Mouse (Mus musculus): ENCODE data around the gene Bcap31. TPM values are rescaled to one million over a fixed set of nuclear protein-coding genes. Genes with fewer than 3 reads are reported as not detected.
A peak's percentile ranks its signal among the peaks of the same experiment; 100 is the strongest.
"Not testable (repeated sequence)": the region's sequence is repeated elsewhere in the genome, so short reads cannot be mapped to it uniquely, and the experiment has no call there.

Bcap31 gene
- polyA plus RNA-seq (2014; fragmentation: Nextera tagmentation; extraction: Ambion mirVana): 235 and 244 TPM in 2 replicates

DNA sequence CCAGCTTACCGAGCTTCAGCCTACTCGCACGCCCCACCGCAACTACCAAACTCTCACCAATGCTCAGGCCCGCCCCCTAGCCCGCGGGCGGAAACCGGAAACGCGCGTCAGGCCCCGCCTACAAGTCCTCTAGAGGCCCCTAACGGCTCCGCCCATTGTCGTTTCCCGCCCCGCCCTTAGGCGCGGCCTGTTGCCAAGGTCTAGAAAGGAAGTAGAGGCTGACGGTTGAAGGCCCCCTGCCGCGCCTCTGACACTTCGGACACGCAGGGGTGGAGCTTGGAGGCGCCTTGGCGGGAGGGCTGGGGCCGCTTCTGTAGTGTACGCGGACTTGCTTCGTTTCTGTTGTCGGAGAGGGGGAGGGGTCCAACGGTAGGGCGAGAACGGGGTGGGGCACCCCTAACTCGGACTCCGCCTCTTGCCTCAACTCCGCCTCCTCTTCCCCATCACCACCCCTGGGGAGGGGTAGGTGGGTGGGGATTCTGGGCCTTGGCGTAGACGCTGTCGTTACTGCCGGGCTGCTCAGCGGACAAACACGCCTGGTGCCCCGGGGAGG is at the start of gene Bcap31, which contains the start of gene Abcd1:
Bcap31 (minus strand) TSS at position 67 of the 553 bp plus-strand sequence.
Abcd1 (plus strand) TSS at position 489 of the 553 bp plus-strand sequence.
- Histone ChIP-seq H3K9ac (peak within 1 kb of the TSS; percentile 62), H3K27me3 (ENCODE audit: insufficient read depth, low read length) (no peaks in the 10 kb centered on the region), H3K36me3 (ENCODE audit: insufficient read depth) (peaks cover 23% of the 10 kb centered on the region; the same call in 1 of the 2 replicates), H3K4me1 (ENCODE audit: insufficient read depth) (no peaks in the 10 kb centered on the region), H3K27ac (ENCODE audit: low read depth) (peak within 1 kb of the TSS; percentile 76), H3K4me2 (peak within 1 kb of the TSS; percentile 67), H3K9me3 (ENCODE audit: low read depth, low read length) (no peaks in the 10 kb centered on the region), H3K4me3 (ENCODE audit: low read depth, low read length) (peak within 1 kb of the TSS; percentile 56)
- ATAC-seq (ENCODE audit: insufficient read depth) (peak; percentile 94), DNase-seq (peak; percentile 98)
- WGBS: 17% methylated on average over 38 of the region's 45 CpGs
- 0 out of 2 replicates have a peak, but pooled peaks have one; percentile 14 for TF ChIP-seq CTCF (IDR thresholded peaks at IDR 0.05; ENCODE audit: low read depth)

DNA sequence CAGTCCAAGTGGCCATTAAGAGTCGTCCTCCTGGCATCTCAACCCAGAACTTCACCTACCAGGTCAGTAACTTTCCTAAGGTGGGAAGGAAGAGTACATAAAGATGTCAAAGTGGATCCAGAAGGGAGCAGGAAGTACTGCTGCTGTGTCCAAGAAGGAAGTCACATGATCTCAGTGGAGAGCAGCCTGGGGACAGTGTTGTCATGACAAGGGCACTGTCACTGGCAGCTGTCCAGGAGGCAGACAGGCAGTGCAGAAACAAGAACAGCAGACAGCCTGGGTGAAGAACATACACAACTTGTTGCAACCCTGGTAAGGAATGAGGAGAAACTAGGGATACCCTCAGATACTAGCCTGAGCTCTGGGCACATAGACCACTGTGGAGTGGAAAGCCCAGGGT is 49.3 kb upstream of the Bcap31 start:
- no peaks in the 10 kb centered on the region for H3K36me3 ChIP-seq (ENCODE audit: insufficient read depth)
- 58% methylated on average over 1 of the region's 1 CpGs for WGBS

DNA sequence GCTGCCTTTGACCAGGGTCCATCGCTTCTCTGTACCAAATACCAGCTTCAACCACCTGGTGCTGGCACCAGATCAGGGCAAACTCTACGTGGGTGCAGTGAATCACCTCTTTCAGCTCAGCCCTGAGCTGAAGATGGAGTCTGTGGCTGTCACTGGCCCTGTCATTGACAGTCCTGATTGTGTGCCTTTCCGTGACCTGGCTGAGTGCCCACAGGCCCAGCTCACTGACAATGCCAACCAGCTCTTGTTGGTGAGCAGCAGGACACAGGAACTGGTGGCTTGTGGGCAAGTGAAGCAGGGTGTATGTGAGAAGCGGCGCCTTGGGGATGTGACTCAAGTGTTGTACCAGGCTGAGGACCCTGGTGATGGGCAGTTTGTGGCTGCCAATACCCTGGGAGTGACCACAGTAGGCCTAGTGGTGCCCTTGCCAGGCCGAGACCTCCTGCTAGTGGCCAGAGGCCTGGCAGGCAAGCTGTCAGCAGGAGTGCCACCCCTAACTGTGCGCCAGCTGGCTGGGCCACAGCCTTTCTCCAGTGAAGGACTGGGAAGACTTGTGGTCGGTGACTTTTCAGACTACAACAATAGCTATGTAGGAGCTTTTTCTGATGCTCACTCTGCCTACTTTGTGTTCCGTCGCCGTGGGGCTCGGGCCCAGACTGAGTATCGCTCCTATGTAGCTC is 42.8 kb upstream of the Bcap31 start:
- ATAC-seq (ENCODE audit: insufficient read depth) (no peak), DNase-seq (no peak)
- H3K27ac ChIP-seq (ENCODE audit: low read depth): no peak overlapping the region
- no peak overlapping the region for H3K4me2 ChIP-seq
- H3K36me3 ChIP-seq (ENCODE audit: insufficient read depth): no peaks in the 10 kb centered on the region
- no peak for TF ChIP-seq CTCF (IDR thresholded peaks at IDR 0.05; ENCODE audit: low read depth)
- 79% methylated on average over 13 of the region's 13 CpGs for WGBS
- no peaks in the 10 kb centered on the region for H3K9me3 ChIP-seq (ENCODE audit: low read depth, low read length)
- no peak overlapping the region for H3K4me3 ChIP-seq (ENCODE audit: low read depth, low read length)
- no peaks in the 10 kb centered on the region for H3K27me3 ChIP-seq (ENCODE audit: insufficient read depth, low read length)
- H3K9ac ChIP-seq: no peak overlapping the region
- no peaks in the 10 kb centered on the region for H3K4me1 ChIP-seq (ENCODE audit: insufficient read depth)

More for the DNA sequence above, 49.3 kb upstream of the Bcap31 start:
- H3K9ac ChIP-seq: no peak overlapping the region
- no peaks in the 10 kb centered on the region for H3K9me3 ChIP-seq (ENCODE audit: low read depth, low read length)
- no peaks in the 10 kb centered on the region for H3K27me3 ChIP-seq (ENCODE audit: insufficient read depth, low read length)
- no peak for TF ChIP-seq CTCF (IDR thresholded peaks at IDR 0.05; ENCODE audit: low read depth)
- no peak overlapping the region for H3K4me2 ChIP-seq
- DNase-seq: peak; percentile 74
- H3K27ac ChIP-seq (ENCODE audit: low read depth): no peak overlapping the region
- H3K4me3 ChIP-seq (ENCODE audit: low read depth, low read length): no peak overlapping the region
- peak; percentile 78; the same call in 1 of the 2 replicates for ATAC-seq (ENCODE audit: insufficient read depth)
- no peaks in the 10 kb centered on the region for H3K4me1 ChIP-seq (ENCODE audit: insufficient read depth)

DNA sequence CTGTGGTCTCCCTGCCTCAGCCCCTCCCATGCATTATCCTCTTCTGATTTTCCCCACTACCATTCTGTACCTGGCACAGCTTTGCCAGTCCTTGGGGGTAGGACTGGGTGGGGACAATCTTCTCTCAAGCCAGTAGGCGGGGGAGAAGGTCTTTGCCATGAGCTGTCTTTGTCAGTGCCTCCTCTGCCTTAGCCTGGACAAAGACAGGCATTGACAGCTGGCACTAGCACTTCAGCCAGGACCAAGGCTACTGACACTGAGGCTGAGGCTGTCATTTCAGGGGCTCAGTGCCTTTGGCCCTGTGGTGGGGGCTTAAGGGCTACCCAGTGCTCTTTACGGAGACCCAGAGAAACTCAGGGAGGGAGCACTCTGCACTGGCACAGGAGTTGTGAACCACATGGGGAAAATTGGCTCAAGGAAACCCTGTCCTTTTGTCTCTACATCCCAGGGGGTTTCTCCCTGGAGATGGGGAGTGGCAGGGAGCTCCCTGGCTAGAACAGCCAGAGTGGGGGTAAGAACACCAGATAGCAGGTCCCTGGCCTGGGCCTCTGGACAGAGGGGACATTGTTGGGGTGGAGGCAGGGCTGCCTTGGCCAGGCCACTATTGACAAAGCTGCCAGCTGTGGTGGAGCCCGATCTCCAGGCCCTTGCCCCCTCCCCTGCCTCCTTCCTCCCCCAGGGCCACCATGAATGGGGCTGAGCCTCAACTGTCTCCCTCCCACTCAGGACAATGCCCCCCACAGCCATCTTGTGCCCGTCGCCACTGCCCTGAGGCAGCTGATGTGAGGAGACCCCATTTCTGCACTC is 40.6 kb upstream of the Bcap31 start, which contains the start of gene Plxnb3:
Plxnb3 (plus strand) TSS at position 757 of the 807 bp plus-strand sequence.
- no peaks in the 10 kb centered on the region for H3K27me3 ChIP-seq (ENCODE audit: insufficient read depth, low read length)
- H3K9me3 ChIP-seq (ENCODE audit: low read depth, low read length): no peaks in the 10 kb centered on the region
- no peak within 1 kb of the TSS for H3K4me2 ChIP-seq
- TF ChIP-seq CTCF (IDR thresholded peaks at IDR 0.05; ENCODE audit: low read depth): no peak
- no peak within 1 kb of the TSS for H3K4me3 ChIP-seq (ENCODE audit: low read depth, low read length)
- no peak within 1 kb of the TSS for H3K27ac ChIP-seq (ENCODE audit: low read depth)
- WGBS: 75% methylated on average over 5 of the region's 5 CpGs
- ATAC-seq (ENCODE audit: insufficient read depth) (no peak), DNase-seq (no peak)
- no peaks in the 10 kb centered on the region for H3K36me3 ChIP-seq (ENCODE audit: insufficient read depth)
- no peak within 1 kb of the TSS for H3K9ac ChIP-seq
- no peaks in the 10 kb centered on the region for H3K4me1 ChIP-seq (ENCODE audit: insufficient read depth)

DNA sequence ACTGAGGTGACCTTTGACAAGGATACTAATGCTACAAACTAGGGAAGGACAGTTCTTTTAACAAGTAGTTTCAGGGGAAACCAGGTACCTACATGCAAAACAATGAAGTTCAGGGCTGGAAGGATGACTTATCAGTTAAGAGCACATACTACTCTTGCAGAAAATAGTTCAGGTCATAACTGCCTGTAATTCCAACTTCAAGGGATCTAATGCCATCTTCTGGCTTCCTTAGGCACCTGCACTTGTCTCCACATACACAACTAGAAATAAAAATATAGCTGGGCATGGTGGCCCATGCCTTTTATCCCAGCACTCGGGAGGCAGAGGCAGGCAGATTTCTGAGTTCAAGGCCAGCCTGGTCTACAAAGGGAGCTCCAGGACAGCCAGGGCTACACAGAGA is 33.0 kb upstream of the Bcap31 start:
- no peak for DNase-seq
- Histone ChIP-seq H3K27me3 (ENCODE audit: insufficient read depth, low read length) (no peaks in the 10 kb centered on the region), H3K4me2 (no peak overlapping the region), H3K4me3 (ENCODE audit: low read depth, low read length) (no peak overlapping the region), H3K9ac (no peak overlapping the region), H3K4me1 (ENCODE audit: insufficient read depth) (no peaks in the 10 kb centered on the region), H3K9me3 (ENCODE audit: low read depth, low read length) (no peaks in the 10 kb centered on the region), H3K27ac (ENCODE audit: low read depth) (no peak overlapping the region), H3K36me3 (ENCODE audit: insufficient read depth) (no peaks in the 10 kb centered on the region)
- 0 out of 2 replicates have a peak, but pooled peaks have one; percentile 3 for TF ChIP-seq CTCF (IDR thresholded peaks at IDR 0.05; ENCODE audit: low read depth)
- ATAC-seq (ENCODE audit: insufficient read depth): no peak
- 95% methylated on average over 1 of the region's 1 CpGs for WGBS

DNA sequence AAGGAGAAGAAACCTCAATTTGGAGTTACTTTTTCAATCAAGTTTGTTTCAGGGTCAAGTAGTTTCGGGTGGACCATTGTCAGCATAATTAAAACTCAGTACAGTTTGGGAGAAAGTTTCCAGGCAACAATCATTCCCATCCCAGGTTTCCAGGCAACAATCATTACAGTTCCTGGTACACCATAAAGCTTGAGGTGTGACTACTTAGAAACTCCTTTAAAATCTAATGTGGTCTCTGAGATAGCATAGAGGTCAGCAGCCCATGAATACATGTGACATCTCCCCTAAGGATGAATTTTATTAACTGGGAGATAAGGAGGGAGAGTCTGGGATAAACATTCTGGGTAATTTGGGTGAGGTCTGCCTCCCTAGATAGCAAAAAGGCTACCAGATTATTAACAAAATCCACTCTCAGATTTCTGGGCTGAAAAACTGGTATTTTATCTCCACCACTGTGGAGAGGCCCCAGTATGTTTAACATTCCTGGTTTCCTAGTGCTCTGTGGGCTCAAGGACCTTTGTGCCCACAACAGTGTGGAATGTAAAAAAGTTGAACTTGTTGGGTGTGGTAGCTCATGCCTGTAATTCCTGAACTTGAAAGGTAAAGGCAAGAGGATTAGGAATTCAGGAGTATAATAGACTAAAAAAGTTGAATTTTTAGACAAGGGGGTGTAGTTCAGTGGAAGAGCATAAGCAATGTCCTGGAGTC is 29.0 kb upstream of the Bcap31 start:
- no peaks in the 10 kb centered on the region for H3K9me3 ChIP-seq (ENCODE audit: low read depth, low read length)
- H3K4me3 ChIP-seq (ENCODE audit: low read depth, low read length): no peak overlapping the region
- H3K27ac ChIP-seq (ENCODE audit: low read depth): peak overlapping the region; percentile 70; the same call in 1 of the 2 replicates
- ATAC-seq (ENCODE audit: insufficient read depth): peak; percentile 65; the same call in 1 of the 2 replicates
- H3K4me1 ChIP-seq (ENCODE audit: insufficient read depth): no peaks in the 10 kb centered on the region
- no peaks in the 10 kb centered on the region for H3K36me3 ChIP-seq (ENCODE audit: insufficient read depth)
- no peaks in the 10 kb centered on the region for H3K27me3 ChIP-seq (ENCODE audit: insufficient read depth, low read length)
- WGBS: 64% methylated on average over 1 of the region's 1 CpGs
- H3K4me2 ChIP-seq: no peak overlapping the region
- H3K9ac ChIP-seq: no peak overlapping the region
- no peak for TF ChIP-seq CTCF (IDR thresholded peaks at IDR 0.05; ENCODE audit: low read depth)
- DNase-seq: peak; percentile 33

DNA sequence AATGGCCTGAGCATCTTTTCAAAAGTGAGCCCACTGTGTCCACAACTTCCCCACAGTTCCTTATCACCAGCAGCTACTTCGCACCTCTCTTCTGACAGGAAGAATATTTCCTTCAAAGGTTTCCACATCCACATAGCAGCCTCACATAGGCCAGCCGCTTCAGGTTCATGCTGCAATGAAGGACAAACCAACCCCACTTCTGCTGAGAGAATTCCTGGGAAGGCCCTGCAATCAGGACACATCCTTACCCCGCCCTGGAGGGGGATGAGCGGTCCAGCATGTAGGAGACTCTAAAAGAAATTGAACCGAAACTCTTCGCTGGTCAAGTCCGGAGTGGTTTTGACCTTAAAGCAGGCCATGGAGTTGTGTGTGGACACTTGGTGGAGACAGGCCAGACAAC is 23.9 kb upstream of the Bcap31 start:
- not testable (repeated sequence) for H3K9me3 ChIP-seq (ENCODE audit: low read depth, low read length); H3K4me1 ChIP-seq (ENCODE audit: insufficient read depth); H3K27me3 ChIP-seq (ENCODE audit: insufficient read depth, low read length); H3K9ac ChIP-seq; H3K27ac ChIP-seq (ENCODE audit: low read depth); H3K4me2 ChIP-seq; H3K4me3 ChIP-seq (ENCODE audit: low read depth, low read length); H3K36me3 ChIP-seq (ENCODE audit: insufficient read depth); DNase-seq; ATAC-seq (ENCODE audit: insufficient read depth)
- 89% methylated on average over 7 of the region's 7 CpGs for WGBS

Measured in lung, embryonic 14.5 days (tissue).